Mouse (Mus musculus) left cerebral cortex, adult 18-20 months (tissue): ENCODE results near the gene Srsf1. TPM values are rescaled to one million over a fixed set of nuclear protein-coding genes. Genes with fewer than 3 reads are reported as not detected.
A peak's percentile ranks its signal among the peaks of the same experiment; 100 is the strongest.

ENCODE experiments used
- DNase-seq, 2 experiments: peaks; one replicate each; pipeline ENCODE4 v3.0.0; 2021 to 2022; ENCODE audit warnings: low spot score in 2 of 2, mixed read lengths in 1 of 2
- long read RNA-seq, 2 experiments: library from polyadenylated mRNA; stranded (forward); transcript quantifications; one replicate each; pipeline ENCODE4 v2.0.0; 2021
- total RNA-seq, 2 experiments: library from RNA; stranded (reverse); gene quantifications; 2 replicates each; pipeline ENCODE4 v1.2.3; 2021

Gene Srsf1
- 100 to 1,000 TPM; 179 to 200 TPM for total RNA-seq
- long read RNA-seq, experiment 1, full-length matches to known transcripts = 45 of 125 reads
- long read RNA-seq, experiment 1, partial matches to known transcripts = 15 of 125 reads
- long read RNA-seq, experiment 1, other reads (novel, unspliced or antisense) = 65 of 125 reads
- long read RNA-seq, experiment 2, full-length matches to known transcripts = 24 of 74 reads
- long read RNA-seq, experiment 2, partial matches to known transcripts = 9 of 74 reads
- long read RNA-seq, experiment 2, other reads (novel, unspliced or antisense) = 41 of 74 reads

GRCm38 (mm10) chr11:88046944-88047794, at the start of gene Srsf1:
Gene Srsf1, plus strand, starts transcription at chr11:88047373.
- DNase-seq = peak; percentile 96 to 98

GRCm38 (mm10) chr11:87999751-88000150, 47.4 kb upstream of the Srsf1 start:
- no peak for DNase-seq

GRCm38 (mm10) chr11:88002738-88003137, 44.4 kb upstream of the Srsf1 start:
- no peak for DNase-seq

- no peak for DNase-seq
Observed at GRCm38 (mm10) chr11:88004123-88004522, 43.0 kb upstream of the Srsf1 start.

GRCm38 (mm10) chr11:88008641-88009040, 38.5 kb upstream of the Srsf1 start:
- no peak for DNase-seq

- peak; percentile 41 to 78 for DNase-seq
Observed at GRCm38 (mm10) chr11:88009542-88010190, 37.5 kb upstream of the Srsf1 start.

GRCm38 (mm10) chr11:88011208-88011913, 35.8 kb upstream of the Srsf1 start:
- DNase-seq = no peak

- no peak for DNase-seq
Observed at GRCm38 (mm10) chr11:88011914-88012419, 35.2 kb upstream of the Srsf1 start.

GRCm38 (mm10) chr11:88012621-88013244, 34.4 kb upstream of the Srsf1 start:
- no peak for DNase-seq

GRCm38 (mm10) chr11:88013632-88014031, 33.5 kb upstream of the Srsf1 start:
- DNase-seq = no peak

GRCm38 (mm10) chr11:88015161-88015560, 32.0 kb upstream of the Srsf1 start:
- DNase-seq = peak; percentile 37 to 47

- no peak for DNase-seq
Observed at GRCm38 (mm10) chr11:88015795-88016194, 31.4 kb upstream of the Srsf1 start.

- DNase-seq = no peak
Observed at GRCm38 (mm10) chr11:88023933-88024332, 23.2 kb upstream of the Srsf1 start.

GRCm38 (mm10) chr11:88027391-88028035, 19.7 kb upstream of the Srsf1 start:
- DNase-seq = no peak

- DNase-seq = peak; percentile 23 to 52
Observed at GRCm38 (mm10) chr11:88028193-88028684, 18.9 kb upstream of the Srsf1 start.

GRCm38 (mm10) chr11:88030219-88030618, 17.0 kb upstream of the Srsf1 start:
- DNase-seq = no peak

GRCm38 (mm10) chr11:88030836-88031235, 16.3 kb upstream of the Srsf1 start:
- no peak for DNase-seq

- no peak for DNase-seq
Observed at GRCm38 (mm10) chr11:88031753-88032152, 15.4 kb upstream of the Srsf1 start.

- DNase-seq = no peak
Observed at GRCm38 (mm10) chr11:88035970-88036369, 11.2 kb upstream of the Srsf1 start.

GRCm38 (mm10) chr11:88036761-88037251, 10.4 kb upstream of the Srsf1 start:
- DNase-seq = no peak
